Mouse (Mus musculus): ENCODE results near the gene Olfr1330. TPM values are rescaled to one million over a fixed set of nuclear protein-coding genes. Genes with fewer than 3 reads are reported as not detected.

The Olfr1330 gene
- polyA plus RNA-seq, 1 experiment from 2014 or later, result not detected

Other genes with a start within 250 kb of the Olfr1330 start
- gene Olfr62, start 229.6 kb upstream of the Olfr1330 start, polyA plus RNA-seq (2014; fragmentation: Nextera tagmentation; extraction: Ambion mirVana), result not detected in 2 replicates
- not detected in 2 replicates for gene Olfr1342, start 195.8 kb upstream of the Olfr1330 start, polyA plus RNA-seq (2014; fragmentation: Nextera tagmentation; extraction: Ambion mirVana)
- not detected in 2 replicates for gene Olfr1341, start 185.1 kb upstream of the Olfr1330 start, polyA plus RNA-seq (2014; fragmentation: Nextera tagmentation; extraction: Ambion mirVana)
- gene Olfr1340, start 168.5 kb upstream of the Olfr1330 start, polyA plus RNA-seq (2014; fragmentation: Nextera tagmentation; extraction: Ambion mirVana), result not detected in 2 replicates
- gene Olfr1339, start 156.4 kb upstream of the Olfr1330 start, polyA plus RNA-seq (2014; fragmentation: Nextera tagmentation; extraction: Ambion mirVana), result not detected in 2 replicates
- not detected in 2 replicates for gene Olfr1338, start 129.9 kb upstream of the Olfr1330 start, polyA plus RNA-seq (2014; fragmentation: Nextera tagmentation; extraction: Ambion mirVana)
- gene Olfr1337, start 106.0 kb upstream of the Olfr1330 start, polyA plus RNA-seq (2014; fragmentation: Nextera tagmentation; extraction: Ambion mirVana), result not detected in 2 replicates
- not detected in 2 replicates for gene Olfr1335, start 78.7 kb upstream of the Olfr1330 start, polyA plus RNA-seq (2014; fragmentation: Nextera tagmentation; extraction: Ambion mirVana)
- gene Olfr1333, start 52.3 kb upstream of the Olfr1330 start, polyA plus RNA-seq (2014; fragmentation: Nextera tagmentation; extraction: Ambion mirVana), result not detected in 2 replicates
- gene Olfr1331, start 23.9 kb upstream of the Olfr1330 start, polyA plus RNA-seq (2014; fragmentation: Nextera tagmentation; extraction: Ambion mirVana), result not detected in 2 replicates
- not detected in 2 replicates for gene Olfr1329, start 28.9 kb downstream of the Olfr1330 start, polyA plus RNA-seq (2014; fragmentation: Nextera tagmentation; extraction: Ambion mirVana)
- gene Olfr1328, start 50.0 kb downstream of the Olfr1330 start, polyA plus RNA-seq (2014; fragmentation: Nextera tagmentation; extraction: Ambion mirVana), result 0.07 TPM in 1 of 2 replicates, not detected in the other
- gene Lao1, start 73.0 kb downstream of the Olfr1330 start, polyA plus RNA-seq (2014; fragmentation: Nextera tagmentation; extraction: Ambion mirVana), result not detected in 2 replicates
- 134 and 137 TPM in 2 replicates for gene Slc2a1, start 220.1 kb downstream of the Olfr1330 start, polyA plus RNA-seq (2014; fragmentation: Nextera tagmentation; extraction: Ambion mirVana)

All from hindbrain, embryonic 11.5 days (tissue).